17 mouse cellular contexts compared by ENCODE assay signal in genomic region chr5:108743856-108744255, GRCm38 (mm10). TPM values are rescaled to one million over a fixed set of nuclear protein-coding genes. Genes with fewer than 3 reads are reported as not detected.
A peak's percentile ranks its signal among the peaks of the same experiment; 100 is the strongest.
DNase-seq lines count a peak whose midpoint lies in the region; ATAC-seq and TF ChIP-seq lines count a peak whose summit lies in the region.
"Had no signal": no experiment of that assay in that cellular context is flagged by ENCODE, and none has a peak within 500 bp of the region (broad histone marks: within the 10 kb centered on the region; RNA-seq: fewer than 3 reads in every experiment).

No protein-coding gene starts in this region.

- H3K27me3 ChIP-seq in heart, postnatal 0 days (ENCODE audit: control insufficient read depth, insufficient read depth, low read length), result no peaks in the 10 kb centered on the region
- no peaks in the 10 kb centered on the region for H3K27me3 ChIP-seq in stomach, postnatal 0 days (ENCODE audit: control insufficient read depth, insufficient read depth, low read length)
- H3K27me3 ChIP-seq in kidney, adult 2 months (replicated peaks; ENCODE audit: control insufficient read depth, insufficient read depth, low read length), result no peaks in the 10 kb centered on the region
- H3K27me3 ChIP-seq: hindbrain, embryonic 15.5 days; limb, embryonic 13.5 days had no signal

- 58% methylated on average over 2 of the region's 2 CpGs for WGBS in heart, postnatal 0 days
- WGBS in stomach, postnatal 0 days, result 60% methylated on average over 2 of the region's 2 CpGs
- WGBS in kidney, adult 2 months, result 47% methylated on average over 2 of the region's 2 CpGs

- no peak overlapping the region for H3K4me2 ChIP-seq in heart, postnatal 0 days (ENCODE audit: low read depth, low read length)
- H3K4me2 ChIP-seq in stomach, postnatal 0 days (replicated peaks; ENCODE audit: low read depth), result no peak overlapping the region
- H3K4me2 ChIP-seq: heart, embryonic 11.5 days; hindbrain, embryonic 15.5 days; limb, embryonic 13.5 days had no signal

- no peak for TF ChIP-seq POLR2A in kidney, adult 2 months (IDR thresholded peaks at IDR 0.05; ENCODE audit: low read depth, low read length)

- TF ChIP-seq CTCF in heart, postnatal 0 days (IDR thresholded peaks at IDR 0.05; ENCODE audit: low read depth), result peak; percentile 33
- peak; percentile 48 for TF ChIP-seq CTCF in stomach, postnatal 0 days (IDR thresholded peaks at IDR 0.05; ENCODE audit: low read depth)
- no peak; the same call in 1 of the 2 replicates for TF ChIP-seq CTCF in kidney, adult 2 months (conservative IDR thresholded peaks at IDR 0.05; ENCODE audit: insufficient read depth, insufficient read length, low read depth, low read length)

- no peak overlapping the region for H3K4me3 ChIP-seq in heart, postnatal 0 days (ENCODE audit: low read depth, low read length)
- no peak overlapping the region for H3K4me3 ChIP-seq in stomach, postnatal 0 days (ENCODE audit: low read depth, low read length)
- no peak overlapping the region for H3K4me3 ChIP-seq in kidney, adult 2 months (ENCODE audit: insufficient read depth, low read depth, low read length)
- H3K4me3 ChIP-seq: hindbrain, embryonic 15.5 days; limb, embryonic 13.5 days had no signal

- no peak for TF ChIP-seq EP300 in heart, postnatal 0 days (IDR thresholded peaks at IDR 0.05; ENCODE audit: low read depth)
- no peak for TF ChIP-seq EP300 in stomach, postnatal 0 days (optimal IDR thresholded peaks at IDR 0.05)

- no peaks in the 10 kb centered on the region for H3K9me3 ChIP-seq in heart, postnatal 0 days (replicated peaks; ENCODE audit: control insufficient read depth, low read length)
- H3K9me3 ChIP-seq in stomach, postnatal 0 days (ENCODE audit: control insufficient read depth, low read length), result no peaks in the 10 kb centered on the region
- H3K9me3 ChIP-seq: hindbrain, embryonic 15.5 days; limb, embryonic 13.5 days had no signal

- no peaks in the 10 kb centered on the region for H3K36me3 ChIP-seq in heart, postnatal 0 days (replicated peaks; ENCODE audit: control insufficient read depth, insufficient read depth, low read length)
- no peaks in the 10 kb centered on the region for H3K36me3 ChIP-seq in stomach, postnatal 0 days (ENCODE audit: control insufficient read depth, insufficient read depth, low read length)
- H3K36me3 ChIP-seq in kidney, adult 2 months (ENCODE audit: control insufficient read depth, insufficient read depth, low read length), result no peaks in the 10 kb centered on the region
- H3K36me3 ChIP-seq: hindbrain, embryonic 15.5 days; limb, embryonic 13.5 days had no signal

- no peak for ATAC-seq in heart, postnatal 0 days (ENCODE audit: insufficient read depth, low read depth)
- no peak for ATAC-seq in stomach, postnatal 0 days (ENCODE audit: low FRiP score, low TSS enrichment)
- ATAC-seq: forebrain, embryonic 16.5 days had no signal

- H3K9ac ChIP-seq in heart, postnatal 0 days (replicated peaks; ENCODE audit: low read depth, low read length), result no peak overlapping the region
- H3K9ac ChIP-seq in stomach, postnatal 0 days (ENCODE audit: low read length), result no peak overlapping the region
- H3K9ac ChIP-seq: hindbrain, embryonic 15.5 days; limb, embryonic 13.5 days had no signal

- DNase-seq in heart, postnatal 0 days (ENCODE audit: low spot score), result no peak
- DNase-seq in heart, postnatal 25 days (ENCODE audit: low spot score), result no peak
- DNase-seq in thymus, postnatal 4 days, result peak; percentile 11
- no peak for DNase-seq in thymus, adult 18-20 months
- DNase-seq in c-Kit-positive CD71-positive TER-119-negative erythroid progenitor cells, embryonic 14.5 days (ENCODE audit: low read depth), result peak; percentile 44
- no peak for DNase-seq in stomach, postnatal 0 days (ENCODE audit: low spot score)
- DNase-seq in frontal cortex, postnatal 10 days (ENCODE audit: low spot score in 2 of 2), result no peak
- DNase-seq in kidney, adult 2 months, result no peak
- DNase-seq: right cerebral cortex, adult 18-20 months had no signal

- no peaks in the 10 kb centered on the region for H3K4me1 ChIP-seq in heart, postnatal 0 days (ENCODE audit: control insufficient read depth, insufficient read depth)
- no peaks in the 10 kb centered on the region for H3K4me1 ChIP-seq in stomach, postnatal 0 days (replicated peaks; ENCODE audit: control insufficient read depth, insufficient read depth)
- H3K4me1 ChIP-seq in kidney, adult 2 months (ENCODE audit: control insufficient read depth, insufficient read depth, low read length), result no peaks in the 10 kb centered on the region
- H3K4me1 ChIP-seq: hindbrain, embryonic 15.5 days; limb, embryonic 13.5 days had no signal

- no peak overlapping the region for H3K27ac ChIP-seq in heart, postnatal 0 days (ENCODE audit: low read depth)
- H3K27ac ChIP-seq in stomach, postnatal 0 days (replicated peaks), result no peak overlapping the region
- no peak overlapping the region for H3K27ac ChIP-seq in kidney, adult 2 months (ENCODE audit: insufficient read depth, low read depth, low read length)
- H3K27ac ChIP-seq: hindbrain, embryonic 15.5 days; limb, embryonic 13.5 days had no signal

- intact Hi-C loops in heart, postnatal 25 days (cut with DNase I), result no loop called here

RNA-seq across cellular contexts. Expression of gene Rnf212, which starts 30.9 kb away (rescaled TPM):
- total RNA-seq in heart, postnatal 0 days (2014; rRNA removed; ENCODE audit: low replicate concordance), result not detected in 2 replicates
- polyA plus RNA-seq in heart, postnatal 0 days (2015; fragmentation: Nextera tagmentation; extraction: Ambion mirVana), result not detected in 2 replicates
- not detected for total RNA-seq in heart, postnatal 25 days (2021)
- 0.42 and 0.77 TPM in 2 replicates for polyA plus RNA-seq in stomach, postnatal 0 days (2015; fragmentation: Nextera tagmentation; extraction: Ambion mirVana)
- not detected in 2 replicates for polyA plus RNA-seq in kidney, adult 2 months (2012; rRNA removed)
- total RNA-seq: layer of hippocampus, adult 8-10 months; megakaryocyte, adult 5-6 weeks had no signal
- polyA plus RNA-seq: forebrain, embryonic 16.5 days; hindbrain, embryonic 15.5 days; limb, embryonic 13.5 days had no signal

RNA-seq across cellular contexts. Expression of gene Tmed11, which starts 51.3 kb away (rescaled TPM):
- not detected in 2 replicates for total RNA-seq in heart, postnatal 0 days (2014; rRNA removed; ENCODE audit: low replicate concordance)
- polyA plus RNA-seq in heart, postnatal 0 days (2015; fragmentation: Nextera tagmentation; extraction: Ambion mirVana), result not detected in 2 replicates
- total RNA-seq in heart, postnatal 25 days (2021), result not detected
- polyA plus RNA-seq in stomach, postnatal 0 days (2015; fragmentation: Nextera tagmentation; extraction: Ambion mirVana), result 0.12 TPM in 1 of 2 replicates, not detected in the other
- not detected in 2 replicates for polyA plus RNA-seq in kidney, adult 2 months (2012; rRNA removed)
- total RNA-seq: layer of hippocampus, adult 8-10 months; megakaryocyte, adult 5-6 weeks had no signal
- polyA plus RNA-seq: embryonic facial prominence, embryonic 11.5 days; forebrain, embryonic 16.5 days; heart, embryonic 11.5 days; hindbrain, embryonic 15.5 days; limb, embryonic 13.5 days; neural tube, embryonic 11.5 days had no signal

RNA-seq across cellular contexts. Expression of gene Fgfrl1, which starts 51.7 kb away (rescaled TPM):
- total RNA-seq in heart, postnatal 0 days (2014; rRNA removed; ENCODE audit: low replicate concordance), result 23.8 and 40.5 TPM in 2 replicates
- polyA plus RNA-seq in heart, postnatal 0 days (2015; fragmentation: Nextera tagmentation; extraction: Ambion mirVana), result 8.6 and 9.2 TPM in 2 replicates
- total RNA-seq in heart, postnatal 25 days (2021), result 10 to 100 TPM; 18.4 to 19.8 TPM
- polyA plus RNA-seq in stomach, postnatal 0 days (2015; fragmentation: Nextera tagmentation; extraction: Ambion mirVana), result 21.2 and 22.2 TPM in 2 replicates
- polyA plus RNA-seq in kidney, adult 2 months (2012; rRNA removed), result 65.1 and 74.8 TPM in 2 replicates

Comparison
In these comparisons a context has a peak if more than half of its experiments do, and no peak if none do; other contexts are left out.
1. DNase-seq: peak in thymus, postnatal 4 days (single experiment) and c-Kit-positive CD71-positive TER-119-negative erythroid progenitor cells, embryonic 14.5 days (single experiment); none in heart, postnatal 0 days (single experiment), heart, postnatal 25 days (single experiment), thymus, adult 18-20 months (0 of 2), stomach, postnatal 0 days (single experiment), frontal cortex, postnatal 10 days (0 of 2) and kidney, adult 2 months (single experiment).